In the genomic region with DNA sequence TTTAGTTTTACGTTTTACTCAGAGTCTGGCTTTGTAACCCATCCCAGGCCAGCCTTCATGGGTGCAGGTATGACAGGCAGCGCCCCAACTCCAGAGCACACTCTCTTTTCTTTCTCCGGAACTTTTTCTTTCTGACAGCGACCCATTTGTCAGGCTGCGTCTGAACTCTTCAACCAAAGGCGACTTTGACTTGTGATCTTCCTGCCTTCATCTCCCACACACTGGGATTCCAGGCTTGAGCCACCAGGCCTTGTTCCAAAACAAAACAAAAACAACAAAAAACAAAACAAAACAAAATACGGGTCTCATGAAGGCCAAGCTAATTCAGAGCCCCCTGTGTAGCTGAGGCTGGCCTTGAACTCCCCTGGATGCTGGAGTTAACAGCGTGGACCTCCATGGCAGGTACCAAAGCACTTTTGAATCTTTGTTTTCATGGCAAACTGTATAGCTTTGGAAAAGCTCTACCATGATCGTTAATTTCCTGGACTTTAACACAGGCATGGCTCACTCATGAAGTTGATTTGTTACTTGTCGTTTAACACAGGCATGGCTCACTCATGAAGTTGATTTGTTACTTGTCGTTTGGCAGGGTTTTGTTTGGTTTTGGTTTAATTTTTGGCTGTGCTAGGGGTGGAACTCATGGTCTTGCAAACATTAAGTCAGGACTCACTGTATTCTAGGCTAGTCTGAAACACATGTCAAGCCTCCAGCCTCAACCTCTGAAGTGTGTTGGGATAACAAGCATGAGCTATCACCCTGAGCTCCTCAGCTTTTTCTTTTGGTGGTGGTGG, we compare ENCODE assay signal across 11 mouse cellular contexts. TPM values are rescaled to one million over a fixed set of nuclear protein-coding genes. Genes with fewer than 3 reads are reported as not detected.
DNase-seq lines count a peak whose midpoint lies in the region; ATAC-seq and TF ChIP-seq lines count a peak whose summit lies in the region.
"Had no signal": no experiment of that assay in that cellular context is flagged by ENCODE, and none has a peak within 500 bp of the region (broad histone marks: within the 10 kb centered on the region; RNA-seq: fewer than 3 reads in every experiment).

No protein-coding gene starts in this region.

- peak overlapping the region; percentile 65 for H3K9ac ChIP-seq in embryonic facial prominence, embryonic 14.5 days (ENCODE audit: low read depth, low read length)
- no peak overlapping the region for H3K9ac ChIP-seq in liver, embryonic 15.5 days

- WGBS in embryonic facial prominence, embryonic 14.5 days: 68% methylated on average over 11 of the region's 11 CpGs
- whole genome bisulfite sequencing in liver, embryonic 15.5 days (ENCODE audit: insufficient replicate concordance): 55% methylated on average over 11 of the region's 11 CpGs

- H3K36me3 ChIP-seq in embryonic facial prominence, embryonic 14.5 days (ENCODE audit: control insufficient read depth, insufficient read depth, low read length): no peaks in the 10 kb centered on the region
- no peaks in the 10 kb centered on the region for H3K36me3 ChIP-seq in liver, embryonic 15.5 days (replicated peaks)

- no peak for DNase-seq in gastrocnemius, adult 2 months
- DNase-seq in gastrocnemius, adult 18-20 months (ENCODE audit: low spot score): no peak
- peak; percentile 37 for DNase-seq in kidney, postnatal 14 days
- no peak for DNase-seq in kidney, adult 8-10 months
- no peak for DNase-seq in embryonic facial prominence, embryonic 14.5 days (ENCODE audit: low spot score)
- no peak for DNase-seq in T-cell, adult 2 months (ENCODE audit: low spot score)
- DNase-seq in testis, postnatal 14 days (ENCODE audit: low spot score): no peak
- DNase-seq: cerebellum, adult 11 months; right cerebral cortex, postnatal 25 days had no signal

- peaks cover 23% of the 10 kb centered on the region for H3K4me1 ChIP-seq in embryonic facial prominence, embryonic 14.5 days (ENCODE audit: control insufficient read depth, insufficient read depth, low read length)
- peaks cover 43% of the 10 kb centered on the region for H3K4me1 ChIP-seq in liver, embryonic 15.5 days (replicated peaks)

- no peak for TF ChIP-seq CTCF in gastrocnemius, adult 2 months (IDR thresholded peaks at IDR 0.05)

- H3K27ac ChIP-seq in gastrocnemius, adult 2 months: peak overlapping the region; percentile 86
- H3K27ac ChIP-seq in embryonic facial prominence, embryonic 14.5 days (replicated peaks; ENCODE audit: low read depth, low read length): peak overlapping the region; percentile 77; the same call in 1 of the 2 replicates
- H3K27ac ChIP-seq in liver, embryonic 15.5 days (replicated peaks): peak overlapping the region; percentile 48

- H3K27me3 ChIP-seq in embryonic facial prominence, embryonic 14.5 days (replicated peaks; ENCODE audit: control insufficient read depth, insufficient read depth, low read length): no peaks in the 10 kb centered on the region
- no peaks in the 10 kb centered on the region for H3K27me3 ChIP-seq in liver, embryonic 15.5 days

- intact Hi-C loops in gastrocnemius, adult 2 months (cut with DNase I): no loop called here

- H3K4me3 ChIP-seq in gastrocnemius, adult 2 months: peak overlapping the region; percentile 69
- H3K4me3 ChIP-seq in embryonic facial prominence, embryonic 14.5 days (ENCODE audit: low read depth, low read length): peak overlapping the region; percentile 34
- H3K4me3 ChIP-seq in liver, embryonic 15.5 days (replicated peaks): peak overlapping the region; percentile 44; the same call in 1 of the 2 replicates
- H3K4me3 ChIP-seq: myocyte had no signal

- no peaks in the 10 kb centered on the region for H3K9me3 ChIP-seq in embryonic facial prominence, embryonic 14.5 days (ENCODE audit: control insufficient read depth, low read length)
- no peaks in the 10 kb centered on the region for H3K9me3 ChIP-seq in liver, embryonic 15.5 days (replicated peaks)

- H3K4me2 ChIP-seq in embryonic facial prominence, embryonic 14.5 days (ENCODE audit: low read depth, low read length): peak overlapping the region; percentile 56; the same call in 1 of the 2 replicates
- peak overlapping the region; percentile 52 for H3K4me2 ChIP-seq in liver, embryonic 15.5 days

- no peak for ATAC-seq in embryonic facial prominence, embryonic 14.5 days (ENCODE audit: low read depth)
- ATAC-seq in liver, embryonic 15.5 days (ENCODE audit: insufficient read depth): no peak

RNA-seq across cellular contexts. Expression of gene Pcbp1, which starts 28.0 kb away (rescaled TPM):
- 100 to 1,000 TPM; 121 to 128 TPM for total RNA-seq in gastrocnemius, adult 2 months (2021)
- total RNA-seq in gastrocnemius, adult 18-20 months (2021): 100 to 1,000 TPM; 114 to 128 TPM
- polyA plus RNA-seq in embryonic facial prominence, embryonic 14.5 days (2014; fragmentation: Nextera tagmentation; extraction: Ambion mirVana): 397 and 402 TPM in 2 replicates
- polyA plus RNA-seq in liver, embryonic 15.5 days (2015; fragmentation: Nextera tagmentation; extraction: Ambion mirVana): 253 and 255 TPM in 2 replicates

RNA-seq across cellular contexts. Expression of gene C87436, which starts 60.0 kb away (rescaled TPM):
- total RNA-seq in gastrocnemius, adult 2 months (2021): 1 to 10 TPM; 7.5 to 8.0 TPM
- total RNA-seq in gastrocnemius, adult 18-20 months (2021): 1 to 10 TPM; 9.2 to 10.0 TPM
- polyA plus RNA-seq in embryonic facial prominence, embryonic 14.5 days (2014; fragmentation: Nextera tagmentation; extraction: Ambion mirVana): 22.7 and 23.9 TPM in 2 replicates
- 10.3 and 11.1 TPM in 2 replicates for polyA plus RNA-seq in liver, embryonic 15.5 days (2015; fragmentation: Nextera tagmentation; extraction: Ambion mirVana)
